In genomic region chr8:85034764-85035163, GRCm38 (mm10) we compare ENCODE assay signal across 9 mouse cellular contexts. TPM values are rescaled to one million over a fixed set of nuclear protein-coding genes. Genes with fewer than 3 reads are reported as not detected.
DNase-seq lines count a peak whose midpoint lies in the region; ATAC-seq lines count a peak whose summit lies in the region.
"Had no signal": no experiment of that assay in that cellular context is flagged by ENCODE, and none has a peak within 500 bp of the region (broad histone marks: within the 10 kb centered on the region; RNA-seq: fewer than 3 reads in every experiment).

No protein-coding gene starts in this region.

- H3K27me3 ChIP-seq in forebrain, embryonic 16.5 days (replicated peaks; ENCODE audit: control insufficient read depth, insufficient read depth, low read length): no peaks in the 10 kb centered on the region
- H3K27me3 ChIP-seq in hindbrain, embryonic 16.5 days (replicated peaks; ENCODE audit: control insufficient read depth, insufficient read depth, low read length): no peaks in the 10 kb centered on the region

- 6% methylated on average over 13 of the region's 13 CpGs for WGBS in forebrain, embryonic 16.5 days
- 6% methylated on average over 12 of the region's 13 CpGs for WGBS in hindbrain, embryonic 16.5 days
- WGBS in macrophage (ENCODE audit: missing documents): 3% methylated on average over 12 of the region's 13 CpGs

- peaks cover 17% of the 10 kb centered on the region for H3K36me3 ChIP-seq in forebrain, embryonic 16.5 days (ENCODE audit: control insufficient read depth, insufficient read depth)
- peaks cover 25% of the 10 kb centered on the region for H3K36me3 ChIP-seq in hindbrain, embryonic 16.5 days (ENCODE audit: control insufficient read depth, insufficient read depth, low read length)
- H3K36me3 ChIP-seq in macrophage (ENCODE audit: inconsistent target): peaks cover 31% of the 10 kb centered on the region

- peaks cover 26% of the 10 kb centered on the region for H3K4me1 ChIP-seq in forebrain, embryonic 16.5 days (replicated peaks; ENCODE audit: control insufficient read depth, insufficient read depth, low read length)
- peaks cover 24% of the 10 kb centered on the region for H3K4me1 ChIP-seq in hindbrain, embryonic 16.5 days (ENCODE audit: control insufficient read depth, insufficient read depth, low read depth, low read length)

- peak overlapping the region; percentile 80 for H3K4me3 ChIP-seq in forebrain, embryonic 16.5 days (replicated peaks; ENCODE audit: low read length)
- peak overlapping the region; percentile 86 for H3K4me3 ChIP-seq in hindbrain, embryonic 16.5 days (ENCODE audit: low read length)
- peak overlapping the region; percentile 71; the same call in 1 of the 2 replicates for H3K4me3 ChIP-seq in macrophage (ENCODE audit: inconsistent target)

- ATAC-seq in forebrain, embryonic 16.5 days: no peak
- no peak for ATAC-seq in hindbrain, embryonic 16.5 days

- peaks cover 68% of the 10 kb centered on the region for H3K79me2 ChIP-seq in macrophage (ENCODE audit: inconsistent target)

- intact Hi-C loops in left cerebral cortex, postnatal 10 days (cut with DNase I): loop anchor here (5.0 kb wide), 1 partner anchor 62 kb away; no protein-coding TSS in a partner anchor

- no peak overlapping the region for H3K9ac ChIP-seq in forebrain, embryonic 16.5 days (replicated peaks; ENCODE audit: low read depth, low read length)
- H3K9ac ChIP-seq in hindbrain, embryonic 16.5 days (ENCODE audit: low read depth, low read length): peak overlapping the region; percentile 29; the same call in 1 of the 2 replicates

- no peak overlapping the region for H3K27ac ChIP-seq in forebrain, embryonic 16.5 days (ENCODE audit: low read length)
- no peak overlapping the region for H3K27ac ChIP-seq in hindbrain, embryonic 16.5 days (ENCODE audit: low read depth, low read length)
- peak overlapping the region; percentile 78 for H3K27ac ChIP-seq in macrophage

- no peaks in the 10 kb centered on the region for H3K9me3 ChIP-seq in forebrain, embryonic 16.5 days (ENCODE audit: control insufficient read depth, low read length)
- no peaks in the 10 kb centered on the region for H3K9me3 ChIP-seq in hindbrain, embryonic 16.5 days (ENCODE audit: control insufficient read depth, low read length)

- peak; percentile 71 for DNase-seq in MEL-GATA-1-ER (ENCODE audit: extremely low read depth, low read depth)
- DNase-seq in cerebellum, adult 11-12 months: peak; percentile 72
- DNase-seq in left cerebral cortex, postnatal 10 days (ENCODE audit: extremely low spot score in 1 of 2, low spot score in 2 of 2): peak; percentile 64 to 88
- DNase-seq in retina, postnatal 1 day: peak; percentile 85
- peak; percentile 90 for DNase-seq in thymus, postnatal 4 days

- peak overlapping the region; percentile 85 for H3K4me2 ChIP-seq in forebrain, embryonic 16.5 days (ENCODE audit: low read length)
- H3K4me2 ChIP-seq in hindbrain, embryonic 16.5 days (ENCODE audit: low read length): peak overlapping the region; percentile 94

RNA-seq across cellular contexts. Expression of gene Tnpo2, which starts 2.0 kb away (rescaled TPM):
- polyA plus RNA-seq in forebrain, embryonic 16.5 days (2015; fragmentation: Nextera tagmentation; extraction: Ambion mirVana): 72.8 and 83.4 TPM in 2 replicates
- polyA plus RNA-seq in hindbrain, embryonic 16.5 days (2015; fragmentation: Nextera tagmentation; extraction: Ambion mirVana): 61.2 and 62.7 TPM in 2 replicates
- total RNA-seq in left cerebral cortex, postnatal 10 days (2021): 100 to 1,000 TPM; 168 to 193 TPM
- total RNA-seq in macrophage (2018; cell fraction: chromatin; rRNA removed): 100 to 1,000 TPM in 8 of 26 experiments, 10 to 100 TPM in 18; 25.6 to 142 (median 84.3) TPM
- 10 to 100 TPM; 17.2 to 33.6 (median 27.7) TPM for total RNA-seq in macrophage (2018; cell fraction: cytosol; rRNA removed)
- 100 to 1,000 TPM in 1 of 26 experiments, 10 to 100 TPM in 25; 23.2 to 100 (median 45.1) TPM for total RNA-seq in macrophage (2018; cell fraction: nucleus; rRNA removed)
- 14.1 to 30.6 TPM (median 26.6 TPM) in 3 replicates for polyA plus RNA-seq in macrophage (2018)

RNA-seq across cellular contexts. Expression of gene Trir, which starts 8.1 kb away (rescaled TPM):
- polyA plus RNA-seq in forebrain, embryonic 16.5 days (2015; fragmentation: Nextera tagmentation; extraction: Ambion mirVana): 108 and 110 TPM in 2 replicates
- polyA plus RNA-seq in hindbrain, embryonic 16.5 days (2015; fragmentation: Nextera tagmentation; extraction: Ambion mirVana): 100 and 110 TPM in 2 replicates
- total RNA-seq in left cerebral cortex, postnatal 10 days (2021): 100 to 1,000 TPM; 139 to 145 TPM
- total RNA-seq in macrophage (2018; cell fraction: chromatin; rRNA removed): 10 to 100 TPM; 21.0 to 98.6 (median 60.2) TPM
- 100 to 1,000 TPM; 134 to 231 (median 186) TPM for total RNA-seq in macrophage (2018; cell fraction: cytosol; rRNA removed)
- 100 to 1,000 TPM in 16 of 26 experiments, 10 to 100 TPM in 10; 61.2 to 153 (median 114) TPM for total RNA-seq in macrophage (2018; cell fraction: nucleus; rRNA removed)
- 143 to 170 TPM (median 168 TPM) in 3 replicates for polyA plus RNA-seq in macrophage (2018)

RNA-seq across cellular contexts. Expression of gene Asna1, which starts 9.7 kb away (rescaled TPM):
- polyA plus RNA-seq in forebrain, embryonic 16.5 days (2015; fragmentation: Nextera tagmentation; extraction: Ambion mirVana): 144 and 153 TPM in 2 replicates
- 159 and 170 TPM in 2 replicates for polyA plus RNA-seq in hindbrain, embryonic 16.5 days (2015; fragmentation: Nextera tagmentation; extraction: Ambion mirVana)
- total RNA-seq in left cerebral cortex, postnatal 10 days (2021): 100 to 1,000 TPM; 111 to 113 TPM
- 10 to 100 TPM in 25 of 26 experiments, 1 to 10 TPM in 1; 8.4 to 50.7 (median 25.6) TPM for total RNA-seq in macrophage (2018; cell fraction: chromatin; rRNA removed)
- total RNA-seq in macrophage (2018; cell fraction: cytosol; rRNA removed): 100 to 1,000 TPM in 19 of 26 experiments, 10 to 100 TPM in 7; 81.4 to 136 (median 111) TPM
- total RNA-seq in macrophage (2018; cell fraction: nucleus; rRNA removed): 10 to 100 TPM; 19.1 to 59.8 (median 38.6) TPM
- 120 to 138 TPM (median 122 TPM) in 3 replicates for polyA plus RNA-seq in macrophage (2018)

RNA-seq across cellular contexts. Expression of gene Best2, which starts 20.4 kb away (rescaled TPM):
- polyA plus RNA-seq in forebrain, embryonic 16.5 days (2015; fragmentation: Nextera tagmentation; extraction: Ambion mirVana): not detected in 2 replicates
- 0.10 and 0.21 TPM in 2 replicates for polyA plus RNA-seq in hindbrain, embryonic 16.5 days (2015; fragmentation: Nextera tagmentation; extraction: Ambion mirVana)
- not detected for total RNA-seq in left cerebral cortex, postnatal 10 days (2021)
- not detected for total RNA-seq in macrophage (2018; cell fraction: chromatin; rRNA removed)
- not detected for total RNA-seq in macrophage (2018; cell fraction: cytosol; rRNA removed)
- total RNA-seq in macrophage (2018; cell fraction: nucleus; rRNA removed): not detected
- not detected in 3 replicates for polyA plus RNA-seq in macrophage (2018)
- total RNA-seq: gastrocnemius, adult 8-10 months had no signal

RNA-seq across cellular contexts. Expression of gene Fbxw9, which starts 25.1 kb away (rescaled TPM):
- polyA plus RNA-seq in forebrain, embryonic 16.5 days (2015; fragmentation: Nextera tagmentation; extraction: Ambion mirVana): 61.7 and 78.3 TPM in 2 replicates
- 75.8 and 83.2 TPM in 2 replicates for polyA plus RNA-seq in hindbrain, embryonic 16.5 days (2015; fragmentation: Nextera tagmentation; extraction: Ambion mirVana)
- total RNA-seq in left cerebral cortex, postnatal 10 days (2021): 10 to 100 TPM; 60.1 to 63.5 TPM
- total RNA-seq in macrophage (2018; cell fraction: chromatin; rRNA removed): 10 to 100 TPM; 13.3 to 54.3 (median 32.7) TPM
- 10 to 100 TPM in 8 of 26 experiments, 1 to 10 TPM in 18; 6.3 to 13.1 (median 9.0) TPM for total RNA-seq in macrophage (2018; cell fraction: cytosol; rRNA removed)
- 10 to 100 TPM in 24 of 26 experiments, 1 to 10 TPM in 2; 7.4 to 35.2 (median 18.6) TPM for total RNA-seq in macrophage (2018; cell fraction: nucleus; rRNA removed)
- 4.8 to 12.5 TPM (median 8.4 TPM) in 3 replicates for polyA plus RNA-seq in macrophage (2018)
